Mouse (Mus musculus) G1E (cell line): ENCODE results near the gene A3galt2. TPM values are rescaled to one million over a fixed set of nuclear protein-coding genes. Genes with fewer than 3 reads are reported as not detected.

Experiments
- ATAC-seq: 2 replicates; pipeline ENCODE4 v1.8.0; 2016; ENCODE audit warnings: mild to moderate bottlenecking; ENCODE audit not compliant: insufficient number of reproducible peaks, poor library complexity, low FRiP score, severe bottlenecking; ENCODE audit errors: extremely low read depth
- DNase-seq: peaks from one replicate; pipeline ENCODE4 v3.0.0; 2012; ENCODE audit warnings: low spot score
- H3K27me3 ChIP-seq: 2 replicates; pipeline ENCODE4 v1.6.1; 2012; ENCODE audit warnings: mild to moderate bottlenecking, low read length, inconsistent platforms; ENCODE audit not compliant: insufficient read depth
- H3K36me3 ChIP-seq: replicated peaks from 2 replicates; pipeline ENCODE3; 2012; ENCODE audit warnings: mild to moderate bottlenecking, inconsistent platforms
- H3K4me1 ChIP-seq: 2 replicates; pipeline ENCODE4 v1.6.1; 2012; ENCODE audit warnings: low read depth, low read length, inconsistent platforms, mixed read lengths; ENCODE audit not compliant: insufficient read depth
- H3K4me3 ChIP-seq: 2 replicates; pipeline ENCODE4 v1.5.1; 2012; ENCODE audit warnings: low read depth, mild to moderate bottlenecking, inconsistent platforms, low read length, moderate library complexity, mixed read lengths
- H3K9me3 ChIP-seq: replicated peaks from 2 replicates; pipeline ENCODE4 v1.6.1; 2012; ENCODE audit warnings: inconsistent platforms
- CTCF ChIP-seq: IDR thresholded peaks from 2 replicates; pipeline ENCODE4 v1.5.1; 2012; ENCODE audit warnings: low read depth, low read length, inconsistent platforms, mixed read lengths
- GATA1 ChIP-seq: IDR thresholded peaks from 2 replicates; pipeline ENCODE4 v1.6.1; 2012; ENCODE audit warnings: borderline replicate concordance, low read length, inconsistent platforms, mixed read lengths
- GATA2 ChIP-seq: IDR thresholded peaks from 2 replicates; pipeline ENCODE4 v1.6.1; 2012; ENCODE audit warnings: low read depth, low read length, inconsistent platforms, borderline replicate concordance
- POLR2AphosphoS5 ChIP-seq: IDR thresholded peaks from 2 replicates; pipeline ENCODE4 v1.6.1; 2012; ENCODE audit warnings: low read depth, low read length, inconsistent platforms; ENCODE audit not compliant: insufficient replicate concordance
- TAL1 ChIP-seq: conservative IDR thresholded peaks from 2 replicates; pipeline ENCODE4 v1.6.1; 2012; ENCODE audit warnings: low read depth, low read length, inconsistent platforms, mixed read lengths
- polyA plus RNA-seq: library from polyadenylated mRNA; stranded (reverse); fragments of >175 nt; gene quantifications from 2 replicates; pipeline ENCODE4 v1.2.3, GENCODE M21; 2012
- total RNA-seq, 2 experiments: library from RNA; stranded (forward) in 1 of 2; stranded (reverse) in 1 of 2; fragments of 200-1000 nt in 1 of 2; fragments of >200 nt in 1 of 2; fragmentation: Nextera tagmentation in 1 of 2; gene quantifications; 2 replicates each; pipeline ENCODE4 v1.2.3; 2014 to 2017

Gene A3galt2
- total and polyA plus RNA-seq, 3 experiments: 0.16 TPM; not detected in 2

GRCm38 (mm10) chr4:128720110-128720509 lies 35.1 kb upstream of the A3galt2 start:
- H3K36me3 ChIP-seq: no peaks in the 10 kb centered on the region
- TF ChIP-seq GATA2 (no peak), CTCF (no peak), TAL1 (no peak), GATA1 (no peak), POLR2AphosphoS5 (no peak)
- H3K27me3 ChIP-seq: peaks cover 62% of the 10 kb centered on the region
- no peak overlapping the region for H3K4me3 ChIP-seq
- DNase-seq (peak; percentile 44), ATAC-seq (peak; percentile 45)
- peaks cover 3% of the 10 kb centered on the region; the same call in 1 of the 2 replicates for H3K4me1 ChIP-seq
- no peaks in the 10 kb centered on the region for H3K9me3 ChIP-seq

- H3K4me1 ChIP-seq: peaks cover 3% of the 10 kb centered on the region; the same call in 1 of the 2 replicates
- no peak for ATAC-seq
- H3K36me3 ChIP-seq: no peaks in the 10 kb centered on the region
- DNase-seq: no peak
- no peak for TF ChIP-seq CTCF
- TF ChIP-seq GATA1: no peak
- no peak for TF ChIP-seq GATA2
- TF ChIP-seq TAL1: no peak
- H3K27me3 ChIP-seq: peaks cover 51% of the 10 kb centered on the region
- no peak overlapping the region for H3K4me3 ChIP-seq
- H3K9me3 ChIP-seq: no peaks in the 10 kb centered on the region
These were observed 34.0 kb upstream of the A3galt2 start for GRCm38 (mm10) chr4:128721061-128721648.

DNA sequence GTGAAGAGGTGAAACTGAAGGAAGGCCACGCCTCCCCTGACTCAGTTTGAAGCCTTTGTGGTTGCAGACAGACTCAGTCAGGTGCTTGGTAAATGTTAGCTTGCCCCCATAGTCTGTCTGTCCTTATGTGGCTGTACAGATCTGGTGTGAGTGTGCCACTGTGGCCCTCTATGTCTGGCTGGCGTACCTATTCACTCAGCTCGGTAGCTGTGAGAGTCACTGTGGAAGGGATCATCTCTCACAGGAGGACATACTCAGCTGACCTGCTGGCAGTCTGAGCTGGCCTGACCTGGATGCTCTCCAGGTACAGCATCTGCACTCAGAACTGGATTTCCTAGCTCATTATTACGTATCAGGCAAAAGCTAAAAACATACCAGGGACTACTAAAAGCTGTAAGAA lies 33.4 kb upstream of the A3galt2 start:
- H3K36me3 ChIP-seq: no peaks in the 10 kb centered on the region
- no peak for ATAC-seq
- no peak for TF ChIP-seq GATA1
- no peak for TF ChIP-seq CTCF
- TF ChIP-seq GATA2: no peak
- no peak for TF ChIP-seq POLR2AphosphoS5

GRCm38 (mm10) chr4:128722932-128723331 lies 32.2 kb upstream of the A3galt2 start:
- Histone ChIP-seq H3K4me1 (peaks cover 13% of the 10 kb centered on the region), H3K36me3 (no peaks in the 10 kb centered on the region), H3K4me3 (no peak overlapping the region), H3K9me3 (no peaks in the 10 kb centered on the region), H3K27me3 (peaks cover 38% of the 10 kb centered on the region)
- TF ChIP-seq GATA1: no peak
- no peak for TF ChIP-seq POLR2AphosphoS5
- no peak for TF ChIP-seq TAL1
- TF ChIP-seq CTCF: no peak
- TF ChIP-seq GATA2: no peak
- ATAC-seq (no peak), DNase-seq (no peak)

More for the DNA sequence above, 33.4 kb upstream of the A3galt2 start:
- Histone ChIP-seq H3K27me3 (peaks cover 46% of the 10 kb centered on the region), H3K4me3 (no peak overlapping the region), H3K4me1 (peaks cover 8% of the 10 kb centered on the region), H3K9me3 (no peaks in the 10 kb centered on the region)
- no peak for DNase-seq

- H3K36me3 ChIP-seq: no peaks in the 10 kb centered on the region
These were observed 31.7 kb upstream of the A3galt2 start for GRCm38 (mm10) chr4:128723431-128723830.

GRCm38 (mm10) chr4:128724059-128724458 lies 31.1 kb upstream of the A3galt2 start:
- Histone ChIP-seq H3K36me3 (peaks cover 1% of the 10 kb centered on the region), H3K4me3 (no peak overlapping the region), H3K9me3 (no peaks in the 10 kb centered on the region), H3K27me3 (peaks cover 34% of the 10 kb centered on the region), H3K4me1 (peaks cover 24% of the 10 kb centered on the region)
- DNase-seq (no peak), ATAC-seq (no peak)
- TF ChIP-seq TAL1 (no peak), CTCF (no peak), POLR2AphosphoS5 (no peak), GATA2 (no peak), GATA1 (no peak)

More at GRCm38 (mm10) chr4:128723431-128723830, 31.7 kb upstream of the A3galt2 start:
- Histone ChIP-seq H3K4me1 (peaks cover 17% of the 10 kb centered on the region), H3K27me3 (peaks cover 34% of the 10 kb centered on the region), H3K9me3 (no peaks in the 10 kb centered on the region), H3K4me3 (no peak overlapping the region)
- DNase-seq (no peak), ATAC-seq (no peak)
- TF ChIP-seq CTCF: no peak
- TF ChIP-seq POLR2AphosphoS5: no peak
- no peak for TF ChIP-seq GATA1
- TF ChIP-seq TAL1: no peak
- TF ChIP-seq GATA2: no peak
